Mouse (Mus musculus) adrenal gland (tissue): ENCODE results near the gene Jaml.

Experiments used
- intact Hi-C: fragments of 180-260 bp; cut with DNase I; formaldehyde crosslinking; loops from one replicate; pipeline ENCODE4 v1.15.1; 2025

The Jaml gene

GRCm38 (mm10) chr9:45077859-45078258 lies 1.1 kb upstream of the Jaml start:
- intact Hi-C loops: no loop called here

GRCm38 (mm10) chr9:45083132-45083531 lies 4.1 kb downstream of the Jaml start:
- intact Hi-C loops: no loop called here

- intact Hi-C loops: no loop called here
Measured at GRCm38 (mm10) chr9:45084556-45084955, 5.6 kb downstream of the Jaml start.

- intact Hi-C loops: no loop called here
Measured at GRCm38 (mm10) chr9:45085741-45086690, 7.0 kb downstream of the Jaml start.

- intact Hi-C loops: no loop called here
Measured at GRCm38 (mm10) chr9:45088040-45088439, 9.1 kb downstream of the Jaml start.

- intact Hi-C loops: no loop called here
Measured at GRCm38 (mm10) chr9:45090811-45091210, 11.8 kb downstream of the Jaml start.

- intact Hi-C loops: no loop called here
Measured at GRCm38 (mm10) chr9:45092641-45093040, 13.7 kb downstream of the Jaml start.

GRCm38 (mm10) chr9:45095149-45095937 lies 16.4 kb downstream of the Jaml start:
- intact Hi-C loops: no loop called here

GRCm38 (mm10) chr9:45097877-45098276 lies 18.9 kb downstream of the Jaml start:
- intact Hi-C loops: no loop called here

GRCm38 (mm10) chr9:45098426-45098825 lies 19.4 kb downstream of the Jaml start:
- intact Hi-C loops: no loop called here

- intact Hi-C loops: no loop called here
Measured at GRCm38 (mm10) chr9:45102528-45102927, 23.5 kb downstream of the Jaml start.

GRCm38 (mm10) chr9:45103211-45103979 lies 24.4 kb downstream of the Jaml start:
- intact Hi-C loops: no loop called here

- intact Hi-C loops: no loop called here
Measured at GRCm38 (mm10) chr9:45105596-45106374, 26.8 kb downstream of the Jaml start.

- intact Hi-C loops: no loop called here
Measured at GRCm38 (mm10) chr9:45115706-45116105, 36.7 kb downstream of the Jaml start.

GRCm38 (mm10) chr9:45116819-45117218 lies 37.8 kb downstream of the Jaml start:
- intact Hi-C loops: no loop called here

- intact Hi-C loops: no loop called here
Measured at GRCm38 (mm10) chr9:45117741-45118431, 38.9 kb downstream of the Jaml start, which contains the start of gene Scn2b. Scn2b (plus strand) TSS chr9:45117782.

- intact Hi-C loops: no loop called here
Measured at GRCm38 (mm10) chr9:45118552-45118951, 39.6 kb downstream of the Jaml start.

GRCm38 (mm10) chr9:45119316-45119953 lies 40.5 kb downstream of the Jaml start:
- intact Hi-C loops: no loop called here

- intact Hi-C loops: no loop called here
Measured at GRCm38 (mm10) chr9:45119954-45120530, 41.1 kb downstream of the Jaml start.
